Mouse (Mus musculus): Measurements from ENCODE around the gene Rb1. TPM values are rescaled to one million over a fixed set of nuclear protein-coding genes. Genes with fewer than 3 reads are reported as not detected.

The Rb1 gene
- polyA plus RNA-seq, 1 experiment from 2014 or later = 54.3 TPM

GRCm38 (mm10) chr14:73163363-73163998 lies 162.1 kb downstream of the Rb1 start:
- DNase-seq (ENCODE audit: low spot score) = no peak

GRCm38 (mm10) chr14:73162192-73162800 lies 163.3 kb downstream of the Rb1 start:
- DNase-seq (ENCODE audit: low spot score) = no peak

GRCm38 (mm10) chr14:73161303-73161702 lies 164.3 kb downstream of the Rb1 start:
- DNase-seq (ENCODE audit: low spot score) = peak; percentile 23

- DNase-seq (ENCODE audit: low spot score) = no peak
These were observed 177.5 kb downstream of the Rb1 start for GRCm38 (mm10) chr14:73148125-73148524.

- DNase-seq (ENCODE audit: low spot score) = peak; percentile 20
These were observed 178.9 kb downstream of the Rb1 start for GRCm38 (mm10) chr14:73146721-73147120.

- no peak for DNase-seq (ENCODE audit: low spot score)
These were observed 180.1 kb downstream of the Rb1 start for GRCm38 (mm10) chr14:73145531-73145930.

- DNase-seq (ENCODE audit: low spot score) = no peak
These were observed 181.8 kb downstream of the Rb1 start for GRCm38 (mm10) chr14:73143710-73144420.

GRCm38 (mm10) chr14:73142896-73143709 lies 182.5 kb downstream of the Rb1 start:
- peak; percentile 89 for DNase-seq (ENCODE audit: low spot score)

- DNase-seq (ENCODE audit: low spot score) = peak; percentile 37
These were observed 183.2 kb downstream of the Rb1 start for GRCm38 (mm10) chr14:73142421-73142895.

GRCm38 (mm10) chr14:73141800-73142199 lies 183.8 kb downstream of the Rb1 start:
- no peak for DNase-seq (ENCODE audit: low spot score)

GRCm38 (mm10) chr14:73139866-73140265 lies 185.8 kb downstream of the Rb1 start:
- no peak for DNase-seq (ENCODE audit: low spot score)

GRCm38 (mm10) chr14:73138483-73138882 lies 187.1 kb downstream of the Rb1 start:
- DNase-seq (ENCODE audit: low spot score) = no peak

GRCm38 (mm10) chr14:73137234-73137633 lies 188.4 kb downstream of the Rb1 start:
- DNase-seq (ENCODE audit: low spot score) = no peak

MicroRNAs encoded within 50 kb of the gene (microRNA counts, 519-probe panel; counts per million panel counts)
- 473 counts per million, percentile 71 among the panel's probes with 10 or more counts for microRNA mmu-miR-687

Small RNA genes within 50 kb of the gene (microRNA-seq; reads per million reads assigned to microRNA genes)
- not detected for gene Mir687 (ENCODE audit: borderline number of aligned reads)

Other genes with a start within 250 kb of the Rb1 start
- 281 and 293 TPM in 2 replicates for gene Rcbtb2, start 202.8 kb downstream of the Rb1 start, polyA plus RNA-seq (2015; fragmentation: Nextera tagmentation; extraction: Ambion mirVana)
- gene Lpar6, start 87.9 kb downstream of the Rb1 start, polyA plus RNA-seq (2015; fragmentation: Nextera tagmentation; extraction: Ambion mirVana) = 60.6 and 60.9 TPM in 2 replicates
- 1,456 and 1,514 TPM in 2 replicates for gene Itm2b, start 59.5 kb upstream of the Rb1 start, polyA plus RNA-seq (2015; fragmentation: Nextera tagmentation; extraction: Ambion mirVana)
- 80.7 and 90.5 TPM in 2 replicates for gene Med4, start 184.2 kb upstream of the Rb1 start, polyA plus RNA-seq (2015; fragmentation: Nextera tagmentation; extraction: Ambion mirVana)
- 90.3 and 90.9 TPM in 2 replicates for gene Sucla2, start 199.5 kb upstream of the Rb1 start, polyA plus RNA-seq (2015; fragmentation: Nextera tagmentation; extraction: Ambion mirVana)
- 8.8 and 9.4 TPM in 2 replicates for gene Nudt15, start 222.4 kb upstream of the Rb1 start, polyA plus RNA-seq (2015; fragmentation: Nextera tagmentation; extraction: Ambion mirVana)

Data from thymus, postnatal 0 days (tissue).